Mouse (Mus musculus) small intestine, adult 2 months (tissue): ENCODE data around the gene Morn2.

ENCODE experiments used
- CTCF ChIP-seq: fragments of 200-500 bp; IDR thresholded peaks from 2 replicates; pipeline ENCODE4 v1.5.1; 2012; ENCODE audit warnings: low read depth, mild to moderate bottlenecking, control low read depth, inconsistent platforms, low read length, moderate library complexity, mixed read lengths; ENCODE audit not compliant: insufficient replicate concordance, insufficient read length; ENCODE audit errors: extremely low read depth
- POLR2A ChIP-seq: fragments of 200-500 bp; IDR thresholded peaks from 2 replicates; pipeline ENCODE4 v1.6.1; 2012; ENCODE audit warnings: low read depth, mild to moderate bottlenecking, control low read depth, inconsistent platforms, low read length, moderate library complexity

GRCm38 (mm10) chr17:80298844-80299243, 8.8 kb downstream of the Morn2 start:
- TF ChIP-seq CTCF, result no peak
- TF ChIP-seq POLR2A, result no peak
